Mouse (Mus musculus) midbrain, embryonic 14.5 days (tissue): ENCODE data around the gene Rnf169. TPM values are rescaled to one million over a fixed set of nuclear protein-coding genes. Genes with fewer than 3 reads are reported as not detected.

Source experiments
- polyA plus RNA-seq: library from polyadenylated mRNA; unstranded; fragments of >200 nt; fragmentation: Nextera tagmentation; extraction: Ambion mirVana; gene quantifications from 2 replicates; pipeline ENCODE4 v1.2.1, GENCODE M21; 2014

The Rnf169 gene
- polyA plus RNA-seq, 1 experiment from 2014 or later: 6.4 TPM

Other genes with a start within 250 kb of the Rnf169 start
- gene Olfr521, start 216.9 kb downstream of the Rnf169 start, polyA plus RNA-seq: not detected in 2 replicates
- gene Neu3, start 152.0 kb downstream of the Rnf169 start, polyA plus RNA-seq: 1.7 and 1.8 TPM in 2 replicates
- 1.0 and 1.2 TPM in 2 replicates for gene Xrra1, start 121.3 kb downstream of the Rnf169 start, polyA plus RNA-seq
- 285 and 286 TPM in 2 replicates for gene Spcs2, start 117.0 kb downstream of the Rnf169 start, polyA plus RNA-seq
- gene Chrdl2, start 25.7 kb upstream of the Rnf169 start, polyA plus RNA-seq: not detected in 2 replicates
- gene Pold3, start 141.1 kb upstream of the Rnf169 start, polyA plus RNA-seq: 44.3 and 47.5 TPM in 2 replicates
- gene Lipt2, start 178.8 kb upstream of the Rnf169 start, polyA plus RNA-seq: 20.1 and 21.8 TPM in 2 replicates
- gene Kcne3, start 196.1 kb upstream of the Rnf169 start, polyA plus RNA-seq: 0.58 and 0.89 TPM in 2 replicates
- gene Pgm2l1, start 246.9 kb upstream of the Rnf169 start, polyA plus RNA-seq: 30.3 and 38.3 TPM in 2 replicates